Mouse (Mus musculus) bone marrow, adult 2 months (tissue): ENCODE data around the gene Tmc7. TPM values are rescaled to one million over a fixed set of nuclear protein-coding genes. Genes with fewer than 3 reads are reported as not detected.

Source experiments
- H3K27ac ChIP-seq: fragments of 200-500 bp; 2 replicates; pipeline ENCODE4 v1.5.1; 2012; ENCODE audit warnings: low read depth, mild to moderate bottlenecking, control low read depth, inconsistent platforms, low read length; ENCODE audit not compliant: control insufficient read depth, poor library complexity, insufficient read depth
- H3K4me1 ChIP-seq: fragments of 200-500 bp; 2 replicates; pipeline ENCODE4 v1.6.1; 2011; ENCODE audit warnings: low read length; ENCODE audit not compliant: control insufficient read depth, insufficient read depth
- H3K4me3 ChIP-seq: fragments of 200-500 bp; replicated peaks from 2 replicates; pipeline ENCODE3; 2011; ENCODE audit warnings: mild to moderate bottlenecking, low read depth, low read length, control low read depth; ENCODE audit not compliant: control insufficient read depth
- CTCF ChIP-seq: fragments of 200-500 bp; IDR thresholded peaks from 2 replicates; pipeline ENCODE4 v1.5.1; 2011; ENCODE audit warnings: low read length, control low read depth; ENCODE audit not compliant: control insufficient read depth, insufficient read depth
- POLR2A ChIP-seq: fragments of 200-500 bp; IDR thresholded peaks from 2 replicates; pipeline ENCODE4 v1.6.1; 2011; ENCODE audit warnings: low read depth, mild to moderate bottlenecking, control low read depth, low read length, borderline replicate concordance; ENCODE audit not compliant: control insufficient read depth
- WGBS: fragments of 180-500 bp; shearing (Covaris S2); methylation state at CpG from one replicate; pipeline ENCODE4 v1.1.7; 2018; 5-methylcytosine and 5-hydroxymethylcytosine counted together
- polyA plus RNA-seq: library from polyadenylated mRNA; stranded (reverse); fragments of >200 nt; gene quantifications from 2 replicates; pipeline ENCODE4 v1.2.4, GENCODE M21; 2011; ENCODE audit warnings: low replicate concordance; ENCODE audit not compliant: missing spikeins, insufficient read depth, insufficient read length

Gene Tmc7
- polyA plus RNA-seq, 1 experiment: 0.55 TPM

DNA sequence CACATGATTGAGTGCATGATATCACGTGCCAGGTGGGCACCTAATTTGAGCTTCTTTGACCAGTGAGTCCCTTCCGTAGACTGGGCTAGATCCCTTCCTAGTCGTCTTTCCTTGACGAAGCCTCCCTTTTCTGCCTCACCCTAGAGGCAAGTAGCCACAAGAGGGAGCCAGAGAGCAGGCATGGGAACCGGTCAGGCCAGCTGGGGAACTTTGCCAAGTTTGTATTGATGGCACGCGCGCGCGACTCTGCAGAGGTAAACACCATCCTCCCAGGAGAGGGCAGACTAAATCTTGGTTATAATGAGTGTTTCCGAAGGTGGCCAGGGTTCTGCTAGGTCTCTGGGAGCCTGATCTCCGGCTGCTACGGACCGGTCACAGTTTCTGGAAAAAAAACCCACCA lies 10.7 kb upstream of the Tmc7 start:
- peak; percentile 95 for TF ChIP-seq CTCF
- TF ChIP-seq POLR2A: no peak
- H3K27ac ChIP-seq: no peak overlapping the region
- no peaks in the 10 kb centered on the region for H3K4me1 ChIP-seq
- 5% methylated on average over 14 of the region's 14 CpGs for WGBS
- no peak overlapping the region for H3K4me3 ChIP-seq

DNA sequence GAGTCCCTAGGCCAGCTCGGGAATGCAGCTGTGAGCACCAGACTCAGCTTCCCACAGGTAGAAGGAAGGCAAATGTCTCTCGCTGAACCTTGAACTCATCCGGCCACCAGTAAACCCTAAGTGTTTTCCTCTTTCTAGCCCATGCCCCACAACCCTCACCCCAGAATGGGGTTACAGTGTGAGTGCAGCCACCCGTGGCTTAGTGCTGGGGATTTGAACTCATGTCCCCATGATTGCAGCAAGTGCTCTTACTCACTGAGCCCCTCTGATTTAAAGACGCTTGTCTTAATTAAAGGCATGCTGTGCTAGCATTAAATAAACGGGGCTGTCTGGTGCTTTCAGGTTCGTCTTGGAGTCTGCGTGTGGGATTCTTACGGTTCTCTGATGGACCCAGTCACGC lies 10.1 kb upstream of the Tmc7 start:
- no peak overlapping the region for H3K4me3 ChIP-seq
- TF ChIP-seq CTCF: no peak
- no peak for TF ChIP-seq POLR2A
- 33% methylated on average over 10 of the region's 10 CpGs for WGBS
- H3K27ac ChIP-seq: no peak overlapping the region
- H3K4me1 ChIP-seq: no peaks in the 10 kb centered on the region

DNA sequence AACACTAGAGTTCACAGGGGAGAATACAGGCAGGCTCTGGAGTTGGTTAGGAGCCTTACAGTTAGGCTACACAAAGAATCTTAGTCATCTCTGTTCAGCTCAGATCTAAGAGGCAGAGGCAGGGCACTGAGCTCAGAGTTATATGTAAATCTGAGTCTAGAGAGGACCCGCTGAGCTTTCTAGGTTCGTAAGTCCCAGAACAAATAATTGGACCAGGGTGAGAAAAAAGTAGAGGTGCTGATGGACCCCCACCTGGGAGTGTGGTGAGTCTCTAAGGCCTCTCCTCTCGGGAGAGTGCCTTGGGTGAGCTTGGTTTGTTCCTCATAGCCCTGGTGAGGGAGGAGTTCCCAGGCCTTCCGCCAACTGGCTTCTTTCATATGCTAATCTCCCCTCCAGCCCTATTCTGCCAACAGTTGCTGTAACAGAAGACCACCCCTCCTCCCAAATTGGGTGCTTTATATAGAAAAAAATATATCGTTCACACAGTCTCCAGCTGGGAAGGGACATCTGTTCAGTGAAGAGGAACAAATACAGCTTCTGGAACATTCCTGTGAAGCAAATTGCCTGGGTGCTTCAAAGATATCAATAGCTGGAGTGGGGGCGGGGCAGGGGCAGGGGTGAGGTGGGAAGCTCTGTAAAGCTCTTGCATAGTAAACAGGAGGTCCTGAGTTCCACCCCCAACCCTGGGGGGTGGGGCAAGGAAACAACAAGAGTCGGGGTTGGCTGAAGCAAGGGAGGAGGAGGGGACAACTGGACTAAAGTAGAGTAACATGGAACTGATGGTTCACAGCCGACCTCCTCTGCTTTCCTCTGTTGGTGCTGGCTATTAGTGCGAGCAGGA lies 9.3 kb upstream of the Tmc7 start:
- no peak for TF ChIP-seq POLR2A
- TF ChIP-seq CTCF: no peak
- WGBS: 34% methylated on average over 9 of the region's 9 CpGs
- H3K4me1 ChIP-seq: no peaks in the 10 kb centered on the region
- no peak overlapping the region for H3K4me3 ChIP-seq
- H3K27ac ChIP-seq: no peak overlapping the region

DNA sequence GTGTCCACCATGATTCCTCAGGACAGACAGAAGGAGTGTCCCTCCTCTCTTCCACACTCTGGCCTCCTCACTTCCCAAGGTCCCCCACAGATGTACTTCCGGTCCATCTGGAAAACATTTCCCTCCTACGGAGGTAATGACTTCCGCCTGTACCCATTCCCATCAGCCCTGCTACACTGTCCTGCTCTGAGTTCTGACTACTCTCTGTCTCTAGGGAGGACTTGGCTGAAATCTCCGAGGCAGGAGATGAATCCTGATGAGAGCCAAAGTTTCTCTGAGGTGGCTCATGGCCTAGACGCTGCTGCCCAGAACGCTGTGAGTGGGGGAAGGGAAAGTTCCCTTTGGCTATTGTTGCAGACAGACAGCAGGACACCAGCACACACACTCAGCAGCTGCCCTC lies 7.6 kb upstream of the Tmc7 start:
- Histone ChIP-seq H3K27ac (no peak overlapping the region), H3K4me3 (no peak overlapping the region), H3K4me1 (no peaks in the 10 kb centered on the region)
- TF ChIP-seq CTCF (no peak), POLR2A (no peak)
- 75% methylated on average over 6 of the region's 6 CpGs for WGBS

DNA sequence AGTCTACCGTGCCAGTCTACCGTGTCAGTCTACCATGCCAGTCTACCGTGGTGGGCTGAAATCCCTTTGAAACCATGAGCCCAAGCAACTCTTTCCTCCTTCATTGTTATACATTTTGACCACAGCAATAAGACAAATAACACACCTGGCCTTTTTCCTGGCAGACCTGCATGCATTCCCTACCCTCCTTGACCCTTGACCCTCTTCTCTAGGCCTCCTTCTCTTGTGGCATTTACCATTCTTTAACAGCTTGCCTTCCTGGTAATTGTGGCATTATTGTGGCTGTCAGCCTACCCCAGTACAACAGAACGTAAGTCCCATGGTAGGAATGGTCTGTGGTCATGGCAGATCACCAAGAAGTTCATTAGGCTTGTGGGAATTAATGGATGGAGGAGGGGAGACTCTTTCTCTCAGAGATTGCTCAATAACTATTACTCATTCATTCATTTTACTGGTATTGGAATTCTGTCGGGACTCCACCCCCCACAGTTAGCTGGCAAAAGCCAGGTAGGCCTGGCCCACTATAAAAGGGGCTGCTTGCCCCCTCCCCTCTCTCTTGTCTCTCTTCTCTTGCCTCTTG lies 6.3 kb upstream of the Tmc7 start:
- 78% methylated on average over 5 of the region's 5 CpGs for WGBS
- no peak overlapping the region for H3K27ac ChIP-seq
- H3K4me1 ChIP-seq: no peaks in the 10 kb centered on the region
- TF ChIP-seq CTCF: no peak
- no peak for TF ChIP-seq POLR2A
- H3K4me3 ChIP-seq: no peak overlapping the region

DNA sequence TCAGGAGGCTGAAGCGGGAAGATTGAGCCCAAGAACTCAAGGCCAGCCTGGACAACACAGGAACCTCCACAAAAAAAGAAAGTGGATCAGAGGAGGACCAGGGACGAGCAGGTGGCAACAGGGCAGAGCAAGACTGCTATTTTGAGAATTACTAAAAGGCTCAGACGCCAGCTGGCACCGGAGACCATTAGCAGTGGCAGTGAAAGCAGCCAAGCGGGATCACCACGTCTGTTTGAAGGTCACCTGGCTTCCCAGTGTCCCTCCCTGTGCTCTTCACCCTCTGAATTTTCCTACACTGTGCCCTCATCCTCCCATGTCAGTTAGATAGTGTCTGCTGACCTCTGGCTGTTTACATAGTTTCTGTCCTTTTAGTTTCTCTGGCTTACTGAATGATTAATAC lies 1.3 kb upstream of the Tmc7 start:
- Histone ChIP-seq H3K4me3 (no peak overlapping the region), H3K4me1 (no peaks in the 10 kb centered on the region), H3K27ac (no peak overlapping the region)
- no peak for TF ChIP-seq POLR2A
- TF ChIP-seq CTCF: no peak
- WGBS: 69% methylated on average over 6 of the region's 6 CpGs

DNA sequence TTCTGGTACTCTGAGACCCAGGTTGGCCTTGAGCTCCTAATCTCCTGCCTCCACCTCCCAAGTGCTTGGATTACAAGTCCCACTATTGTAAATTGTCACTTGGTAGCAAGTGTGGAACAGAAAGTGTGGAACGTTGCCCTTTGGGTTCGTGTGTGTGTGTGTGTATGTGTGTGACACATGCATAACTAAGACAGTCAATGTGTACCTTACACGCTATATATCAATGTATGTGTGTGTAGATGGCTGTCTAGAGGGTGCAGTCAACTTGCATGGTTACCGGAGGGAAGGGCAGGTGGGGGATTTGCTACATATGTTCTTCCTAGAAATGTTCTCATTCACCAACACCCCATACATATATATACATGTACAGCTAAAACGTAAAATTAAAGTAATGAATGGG lies 390 bp upstream of the Tmc7 start:
- WGBS: 63% methylated on average over 5 of the region's 5 CpGs
- H3K4me3 ChIP-seq: no peak overlapping the region
- no peaks in the 10 kb centered on the region for H3K4me1 ChIP-seq
- TF ChIP-seq POLR2A (no peak), CTCF (no peak)
- H3K27ac ChIP-seq: no peak overlapping the region

DNA sequence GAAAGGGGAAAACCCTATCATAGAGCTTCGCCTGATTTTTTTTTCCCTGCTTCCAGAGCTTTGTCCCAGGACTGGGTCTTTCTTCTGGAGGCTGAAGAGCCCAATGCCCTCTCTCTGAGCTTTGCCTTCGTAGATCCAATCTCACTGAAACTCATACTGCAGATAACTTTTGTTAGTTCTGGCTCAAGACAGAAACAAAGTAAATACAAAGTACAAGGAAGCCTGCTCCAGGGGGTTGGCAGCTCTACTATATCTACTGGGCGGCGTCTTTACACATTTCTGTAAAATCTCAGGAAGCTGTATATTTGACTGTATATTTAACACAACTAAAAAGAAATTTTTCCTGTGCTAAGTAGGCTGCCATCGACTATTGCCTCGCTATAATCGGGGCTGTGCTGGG lies 715 bp downstream of the Tmc7 start:
- H3K27ac ChIP-seq: no peak overlapping the region
- TF ChIP-seq POLR2A (no peak), CTCF (no peak)
- H3K4me1 ChIP-seq: no peaks in the 10 kb centered on the region
- 40% methylated on average over 7 of the region's 7 CpGs for WGBS
- H3K4me3 ChIP-seq: no peak overlapping the region
